25 mouse cellular contexts compared by ENCODE assay signal in the genomic region with DNA sequence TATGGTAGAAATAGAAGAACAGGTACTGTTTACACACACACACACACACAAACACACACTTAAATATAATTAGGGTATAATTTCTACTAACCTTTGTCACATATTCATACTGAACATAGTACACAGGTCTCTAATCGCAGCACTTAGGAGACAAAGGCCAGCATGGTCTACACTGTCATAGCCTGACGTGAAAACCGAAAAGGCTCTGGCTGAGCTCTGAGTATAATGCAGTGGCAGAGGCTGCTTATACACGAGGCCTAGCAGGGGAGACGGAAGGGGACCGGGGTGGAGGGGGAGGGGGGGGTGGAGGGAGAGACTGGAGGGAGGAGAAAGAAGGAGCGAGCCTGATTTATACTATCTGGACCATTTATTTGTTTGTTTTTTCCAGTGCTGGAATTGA. TPM values are rescaled to one million over a fixed set of nuclear protein-coding genes. Genes with fewer than 3 reads are reported as not detected.
DNase-seq lines count a peak whose midpoint lies in the region; ATAC-seq lines count a peak whose summit lies in the region.
"Had no signal": no experiment of that assay in that cellular context is flagged by ENCODE, and none has a peak within 500 bp of the region (broad histone marks: within the 10 kb centered on the region; RNA-seq: fewer than 3 reads in every experiment).

No protein-coding gene starts in this region.

- no peak overlapping the region for H3K4me2 ChIP-seq in embryonic facial prominence, embryonic 11.5 days (ENCODE audit: low read depth, low read length)
- H3K4me2 ChIP-seq in hindbrain, embryonic 13.5 days, result no peak overlapping the region
- no peak overlapping the region for H3K4me2 ChIP-seq in hindbrain, embryonic 14.5 days (replicated peaks)
- no peak overlapping the region for H3K4me2 ChIP-seq in midbrain, embryonic 13.5 days (replicated peaks)
- no peak overlapping the region for H3K4me2 ChIP-seq in midbrain, embryonic 11.5 days
- H3K4me2 ChIP-seq: embryonic facial prominence, embryonic 12.5 days; embryonic facial prominence, embryonic 15.5 days; forebrain, embryonic 12.5 days; forebrain, embryonic 15.5 days; hindbrain, embryonic 15.5 days had no signal

- no peaks in the 10 kb centered on the region; the same call in 1 of the 2 replicates for H3K36me3 ChIP-seq in embryonic facial prominence, embryonic 11.5 days (replicated peaks; ENCODE audit: control insufficient read depth, insufficient read depth, low read depth, low read length)
- peaks cover 42% of the 10 kb centered on the region for H3K36me3 ChIP-seq in embryonic facial prominence, embryonic 10.5 days (replicated peaks)
- peaks cover 34% of the 10 kb centered on the region for H3K36me3 ChIP-seq in heart, embryonic 10.5 days
- H3K36me3 ChIP-seq in hindbrain, embryonic 13.5 days, result peaks cover 19% of the 10 kb centered on the region
- peaks cover 11% of the 10 kb centered on the region for H3K36me3 ChIP-seq in hindbrain, embryonic 14.5 days (replicated peaks; ENCODE audit: control insufficient read depth, insufficient read depth)
- peaks cover 10% of the 10 kb centered on the region for H3K36me3 ChIP-seq in midbrain, embryonic 13.5 days
- H3K36me3 ChIP-seq in midbrain, embryonic 11.5 days (ENCODE audit: control insufficient read depth, insufficient read depth, low read length), result no peaks in the 10 kb centered on the region; the same call in 1 of the 2 replicates
- H3K36me3 ChIP-seq: forebrain, embryonic 15.5 days had no signal

- no peak overlapping the region for H3K4me3 ChIP-seq in embryonic facial prominence, embryonic 11.5 days (ENCODE audit: low read depth, low read length)
- H3K4me3 ChIP-seq in embryonic facial prominence, embryonic 10.5 days, result no peak overlapping the region
- H3K4me3 ChIP-seq in heart, embryonic 10.5 days, result no peak overlapping the region
- no peak overlapping the region for H3K4me3 ChIP-seq in hindbrain, embryonic 13.5 days
- H3K4me3 ChIP-seq in hindbrain, embryonic 14.5 days (replicated peaks; ENCODE audit: low read length), result no peak overlapping the region
- no peak overlapping the region for H3K4me3 ChIP-seq in midbrain, embryonic 13.5 days (replicated peaks)
- no peak overlapping the region for H3K4me3 ChIP-seq in midbrain, embryonic 11.5 days (ENCODE audit: low read depth, low read length)
- H3K4me3 ChIP-seq: embryonic facial prominence, embryonic 12.5 days; embryonic facial prominence, embryonic 15.5 days; forebrain, embryonic 12.5 days; forebrain, embryonic 15.5 days; hindbrain, embryonic 10.5 days; hindbrain, embryonic 15.5 days had no signal

- no peaks in the 10 kb centered on the region for H3K9me3 ChIP-seq in embryonic facial prominence, embryonic 11.5 days (replicated peaks; ENCODE audit: control insufficient read depth, low read length)
- no peaks in the 10 kb centered on the region for H3K9me3 ChIP-seq in embryonic facial prominence, embryonic 10.5 days
- H3K9me3 ChIP-seq in heart, embryonic 10.5 days, result no peaks in the 10 kb centered on the region
- no peaks in the 10 kb centered on the region for H3K9me3 ChIP-seq in hindbrain, embryonic 13.5 days
- no peaks in the 10 kb centered on the region for H3K9me3 ChIP-seq in hindbrain, embryonic 14.5 days (ENCODE audit: control insufficient read depth, low read length)
- H3K9me3 ChIP-seq in midbrain, embryonic 13.5 days, result no peaks in the 10 kb centered on the region
- no peaks in the 10 kb centered on the region for H3K9me3 ChIP-seq in midbrain, embryonic 11.5 days (ENCODE audit: control insufficient read depth, low read length)
- H3K9me3 ChIP-seq: embryonic facial prominence, embryonic 12.5 days; embryonic facial prominence, embryonic 15.5 days; forebrain, embryonic 12.5 days; forebrain, embryonic 15.5 days; hindbrain, embryonic 10.5 days; hindbrain, embryonic 15.5 days had no signal

- H3K4me1 ChIP-seq in embryonic facial prominence, embryonic 11.5 days (ENCODE audit: control insufficient read depth, insufficient read depth, low read length), result no peaks in the 10 kb centered on the region
- no peaks in the 10 kb centered on the region for H3K4me1 ChIP-seq in embryonic facial prominence, embryonic 10.5 days
- H3K4me1 ChIP-seq in heart, embryonic 10.5 days, result peaks cover 16% of the 10 kb centered on the region
- H3K4me1 ChIP-seq in hindbrain, embryonic 13.5 days (replicated peaks), result no peaks in the 10 kb centered on the region
- no peaks in the 10 kb centered on the region for H3K4me1 ChIP-seq in hindbrain, embryonic 14.5 days (replicated peaks; ENCODE audit: control insufficient read depth, insufficient read depth, low read length)
- H3K4me1 ChIP-seq in midbrain, embryonic 13.5 days (replicated peaks), result no peaks in the 10 kb centered on the region
- H3K4me1 ChIP-seq in midbrain, embryonic 11.5 days (ENCODE audit: control insufficient read depth, insufficient read depth, low read length), result no peaks in the 10 kb centered on the region
- H3K4me1 ChIP-seq: embryonic facial prominence, embryonic 12.5 days; embryonic facial prominence, embryonic 15.5 days; forebrain, embryonic 12.5 days; forebrain, embryonic 15.5 days; hindbrain, embryonic 10.5 days; hindbrain, embryonic 15.5 days had no signal

- WGBS in embryonic facial prominence, embryonic 11.5 days, result 75% methylated on average over 7 of the region's 7 CpGs
- 78% methylated on average over 7 of the region's 7 CpGs for WGBS in embryonic facial prominence, embryonic 10.5 days
- 77% methylated on average over 7 of the region's 7 CpGs for WGBS in heart, embryonic 10.5 days
- WGBS in hindbrain, embryonic 13.5 days, result 66% methylated on average over 7 of the region's 7 CpGs
- WGBS in hindbrain, embryonic 14.5 days, result 68% methylated on average over 7 of the region's 7 CpGs
- 63% methylated on average over 7 of the region's 7 CpGs for WGBS in midbrain, embryonic 13.5 days
- 62% methylated on average over 7 of the region's 7 CpGs for WGBS in midbrain, embryonic 11.5 days

- H3K9ac ChIP-seq in embryonic facial prominence, embryonic 11.5 days (replicated peaks; ENCODE audit: low read length), result no peak overlapping the region
- no peak overlapping the region for H3K9ac ChIP-seq in hindbrain, embryonic 13.5 days
- no peak overlapping the region for H3K9ac ChIP-seq in hindbrain, embryonic 14.5 days
- no peak overlapping the region for H3K9ac ChIP-seq in midbrain, embryonic 13.5 days (replicated peaks)
- H3K9ac ChIP-seq in midbrain, embryonic 11.5 days (ENCODE audit: low read length), result no peak overlapping the region
- H3K9ac ChIP-seq: embryonic facial prominence, embryonic 12.5 days; embryonic facial prominence, embryonic 15.5 days; forebrain, embryonic 12.5 days; forebrain, embryonic 15.5 days; hindbrain, embryonic 15.5 days had no signal

- DNase-seq in embryonic facial prominence, embryonic 11.5 days (ENCODE audit: low spot score), result no peak
- no peak for DNase-seq in embryonic facial prominence, embryonic 10.5 days (ENCODE audit: low spot score)
- no peak for DNase-seq in heart, embryonic 10.5 days (ENCODE audit: low spot score)
- no peak for DNase-seq in heart, adult 9 months (ENCODE audit: low spot score in 2 of 2)
- no peak for DNase-seq in hindbrain, embryonic 14.5 days (ENCODE audit: low spot score)
- no peak for DNase-seq in midbrain, embryonic 11.5 days (ENCODE audit: low spot score, missing footprints)
- DNase-seq: adrenal gland, adult 8-10 months; adrenal gland, postnatal 25 days; cerebellum, adult 11-12 months; cerebellum, adult 8-10 months; cerebellum, postnatal 10 days; cerebellum, postnatal 36 days; embryo, embryonic 11 days; gastrocnemius, postnatal 10 days; gastrocnemius, postnatal 36 days; kidney, adult 18-20 months had no signal

- H3K27me3 ChIP-seq in embryonic facial prominence, embryonic 11.5 days (ENCODE audit: control insufficient read depth, insufficient read depth, low read length), result no peaks in the 10 kb centered on the region
- H3K27me3 ChIP-seq in embryonic facial prominence, embryonic 10.5 days (replicated peaks; ENCODE audit: low read depth, poor library complexity, severe bottlenecking), result no peaks in the 10 kb centered on the region
- no peaks in the 10 kb centered on the region for H3K27me3 ChIP-seq in heart, embryonic 10.5 days (ENCODE audit: insufficient read depth, poor library complexity, severe bottlenecking)
- H3K27me3 ChIP-seq in hindbrain, embryonic 13.5 days, result no peaks in the 10 kb centered on the region
- no peaks in the 10 kb centered on the region for H3K27me3 ChIP-seq in hindbrain, embryonic 14.5 days (ENCODE audit: control insufficient read depth, insufficient read depth, low read length)
- H3K27me3 ChIP-seq in midbrain, embryonic 13.5 days, result no peaks in the 10 kb centered on the region
- H3K27me3 ChIP-seq in midbrain, embryonic 11.5 days (ENCODE audit: control insufficient read depth, insufficient read depth, low read length), result no peaks in the 10 kb centered on the region
- H3K27me3 ChIP-seq: embryonic facial prominence, embryonic 12.5 days; embryonic facial prominence, embryonic 15.5 days; forebrain, embryonic 12.5 days; forebrain, embryonic 15.5 days; hindbrain, embryonic 15.5 days had no signal

- H3K27ac ChIP-seq in embryonic facial prominence, embryonic 11.5 days (replicated peaks; ENCODE audit: low read depth, low read length), result no peak overlapping the region
- H3K27ac ChIP-seq in embryonic facial prominence, embryonic 10.5 days (replicated peaks), result no peak overlapping the region
- peak overlapping the region; percentile 37 for H3K27ac ChIP-seq in heart, embryonic 10.5 days
- H3K27ac ChIP-seq in hindbrain, embryonic 13.5 days, result peak overlapping the region; percentile 18; the same call in 1 of the 2 replicates
- no peak overlapping the region for H3K27ac ChIP-seq in hindbrain, embryonic 14.5 days
- H3K27ac ChIP-seq in midbrain, embryonic 13.5 days, result no peak overlapping the region
- no peak overlapping the region for H3K27ac ChIP-seq in midbrain, embryonic 11.5 days (ENCODE audit: low read depth, low read length)
- H3K27ac ChIP-seq: embryonic facial prominence, embryonic 12.5 days; embryonic facial prominence, embryonic 15.5 days; forebrain, embryonic 12.5 days; forebrain, embryonic 15.5 days; hindbrain, embryonic 10.5 days; hindbrain, embryonic 15.5 days had no signal

- peak; percentile 59; the same call in 1 of the 2 replicates for ATAC-seq in embryonic facial prominence, embryonic 11.5 days (replicated peaks; ENCODE audit: insufficient number of reproducible peaks, low FRiP score, low TSS enrichment, low read depth)
- no peak for ATAC-seq in hindbrain, embryonic 13.5 days (ENCODE audit: low FRiP score)
- no peak for ATAC-seq in hindbrain, embryonic 14.5 days (ENCODE audit: low FRiP score)
- ATAC-seq in midbrain, embryonic 13.5 days, result 0 out of 2 replicates have a peak, but pooled peaks have one; percentile 66
- no peak for ATAC-seq in midbrain, embryonic 11.5 days (ENCODE audit: low FRiP score)
- ATAC-seq: activated CD4-positive, CD25-positive, alpha-beta regulatory T cell, adult 4 months; forebrain, embryonic 15.5 days had no signal

RNA-seq across cellular contexts. Expression of a gene that starts 29.7 kb away (rescaled TPM):
- 104 and 109 TPM in 2 replicates for polyA plus RNA-seq in embryonic facial prominence, embryonic 11.5 days (2014; fragmentation: Nextera tagmentation; extraction: Ambion mirVana)
- polyA plus RNA-seq in embryonic facial prominence, embryonic 10.5 days (2016; fragmentation: Nextera tagmentation; extraction: Ambion mirVana), result 95.3 and 98.1 TPM in 2 replicates
- polyA plus RNA-seq in heart, embryonic 10.5 days (2016; fragmentation: Nextera tagmentation; extraction: Ambion mirVana), result 69.3 and 78.3 TPM in 2 replicates
- polyA plus RNA-seq in hindbrain, embryonic 13.5 days (2015; fragmentation: Nextera tagmentation; extraction: Ambion mirVana), result 107 and 112 TPM in 2 replicates
- 89.3 and 91.7 TPM in 2 replicates for polyA plus RNA-seq in hindbrain, embryonic 14.5 days (2014; fragmentation: Nextera tagmentation; extraction: Ambion mirVana)
- polyA plus RNA-seq in midbrain, embryonic 13.5 days (2015; fragmentation: Nextera tagmentation; extraction: Ambion mirVana), result 107 and 109 TPM in 2 replicates
- polyA plus RNA-seq in midbrain, embryonic 11.5 days (2014; fragmentation: Nextera tagmentation; extraction: Ambion mirVana), result 94.2 and 103 TPM in 2 replicates

RNA-seq across cellular contexts. Expression of a gene that starts 33.1 kb away (rescaled TPM):
- 45.3 and 45.5 TPM in 2 replicates for polyA plus RNA-seq in embryonic facial prominence, embryonic 11.5 days (2014; fragmentation: Nextera tagmentation; extraction: Ambion mirVana)
- polyA plus RNA-seq in embryonic facial prominence, embryonic 10.5 days (2016; fragmentation: Nextera tagmentation; extraction: Ambion mirVana), result 51.6 and 51.7 TPM in 2 replicates
- 42.9 and 56.5 TPM in 2 replicates for polyA plus RNA-seq in heart, embryonic 10.5 days (2016; fragmentation: Nextera tagmentation; extraction: Ambion mirVana)
- 41.3 and 43.4 TPM in 2 replicates for polyA plus RNA-seq in hindbrain, embryonic 13.5 days (2015; fragmentation: Nextera tagmentation; extraction: Ambion mirVana)
- 40.6 and 42.8 TPM in 2 replicates for polyA plus RNA-seq in hindbrain, embryonic 14.5 days (2014; fragmentation: Nextera tagmentation; extraction: Ambion mirVana)
- polyA plus RNA-seq in midbrain, embryonic 13.5 days (2015; fragmentation: Nextera tagmentation; extraction: Ambion mirVana), result 41.7 and 49.2 TPM in 2 replicates
- polyA plus RNA-seq in midbrain, embryonic 11.5 days (2014; fragmentation: Nextera tagmentation; extraction: Ambion mirVana), result 37.5 and 39.8 TPM in 2 replicates

RNA-seq across cellular contexts. Expression of a gene that starts 36.1 kb away (rescaled TPM):
- 24.6 and 25.6 TPM in 2 replicates for polyA plus RNA-seq in embryonic facial prominence, embryonic 11.5 days (2014; fragmentation: Nextera tagmentation; extraction: Ambion mirVana)
- 38.1 and 38.6 TPM in 2 replicates for polyA plus RNA-seq in embryonic facial prominence, embryonic 10.5 days (2016; fragmentation: Nextera tagmentation; extraction: Ambion mirVana)
- 45.7 and 54.9 TPM in 2 replicates for polyA plus RNA-seq in heart, embryonic 10.5 days (2016; fragmentation: Nextera tagmentation; extraction: Ambion mirVana)
- polyA plus RNA-seq in hindbrain, embryonic 13.5 days (2015; fragmentation: Nextera tagmentation; extraction: Ambion mirVana), result 74.8 and 76.7 TPM in 2 replicates
- polyA plus RNA-seq in hindbrain, embryonic 14.5 days (2014; fragmentation: Nextera tagmentation; extraction: Ambion mirVana), result 79.8 and 82.4 TPM in 2 replicates
- polyA plus RNA-seq in midbrain, embryonic 13.5 days (2015; fragmentation: Nextera tagmentation; extraction: Ambion mirVana), result 59.1 and 61.2 TPM in 2 replicates
- polyA plus RNA-seq in midbrain, embryonic 11.5 days (2014; fragmentation: Nextera tagmentation; extraction: Ambion mirVana), result 26.6 and 31.3 TPM in 2 replicates
- polyA plus RNA-seq: activated CD4-positive, CD25-positive, alpha-beta regulatory T cell, adult 4 months had no signal

Comparison
In these comparisons a context has a peak if more than half of its experiments do, and no peak if none do; other contexts are left out.
1. ATAC-seq: peak in embryonic facial prominence, embryonic 11.5 days (single experiment) and midbrain, embryonic 13.5 days (single experiment); none in hindbrain, embryonic 13.5 days (single experiment), hindbrain, embryonic 14.5 days (single experiment) and midbrain, embryonic 11.5 days (single experiment).
2. H3K27ac ChIP-seq: peak in heart, embryonic 10.5 days (single experiment) and hindbrain, embryonic 13.5 days (single experiment); none in embryonic facial prominence, embryonic 11.5 days (single experiment), embryonic facial prominence, embryonic 10.5 days (single experiment), hindbrain, embryonic 14.5 days (single experiment), midbrain, embryonic 13.5 days (single experiment) and midbrain, embryonic 11.5 days (single experiment).